Mouse (Mus musculus): ENCODE measurements around the gene Rcn3.

DNA sequence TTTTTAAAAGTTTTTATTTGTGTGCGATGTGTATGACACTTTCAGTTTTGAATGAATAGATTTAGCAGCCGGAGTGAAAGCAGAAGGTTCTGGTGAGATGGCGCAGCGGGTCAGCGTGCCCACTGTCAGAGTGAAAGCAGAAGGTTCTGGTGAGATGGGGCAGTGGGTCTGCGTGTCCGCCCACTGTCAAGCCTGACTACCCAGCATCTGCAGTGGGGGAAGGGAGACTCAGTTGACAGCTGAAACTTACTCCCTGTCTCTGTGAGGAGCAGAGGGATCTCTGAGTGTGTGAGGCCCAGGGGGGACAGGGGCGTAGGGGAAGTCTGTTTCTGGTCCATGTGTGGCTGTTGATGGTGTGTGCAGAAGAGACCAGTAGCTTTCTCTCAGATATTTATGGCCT, 25.5 kb upstream of the Rcn3 start:
- no peak for TF ChIP-seq POLR2AphosphoS5 (IDR thresholded peaks at IDR 0.05; ENCODE audit: borderline replicate concordance, low read depth, low read length)
- no peak for TF ChIP-seq CTCF (IDR thresholded peaks at IDR 0.05 in 2 of 3, conservative IDR thresholded peaks at IDR 0.05 in 1 of 3; ENCODE audit: control insufficient read depth in 1 of 3, insufficient read depth in 1 of 3, low read depth in 2 of 3, low read length in 3 of 3, poor library complexity in 1 of 3, severe bottlenecking in 1 of 3)

All from MEL (cell line).